Mouse (Mus musculus) thymus, adult 2 months (tissue): ENCODE measurements around the gene Zfp276. TPM values are rescaled to one million over a fixed set of nuclear protein-coding genes. Genes with fewer than 3 reads are reported as not detected.

Source experiments
- DNase-seq: peaks from one replicate; pipeline ENCODE4 v3.0.0; 2021
- H3K27ac ChIP-seq: fragments of 200-500 bp; 2 replicates; pipeline ENCODE4 v1.5.1; 2012; ENCODE audit warnings: low read length, control low read depth; ENCODE audit not compliant: control insufficient read depth, insufficient read depth
- H3K27me3 ChIP-seq: fragments of 200-500 bp; 2 replicates; pipeline ENCODE4 v1.6.1; 2012; ENCODE audit warnings: mild to moderate bottlenecking, low read length, moderate library complexity, mixed read lengths; ENCODE audit not compliant: control insufficient read depth, insufficient read depth
- H3K36me3 ChIP-seq: fragments of 200-500 bp; 2 replicates; pipeline ENCODE4 v1.6.1; 2012; ENCODE audit warnings: mild to moderate bottlenecking, low read length, moderate library complexity; ENCODE audit not compliant: control insufficient read depth, insufficient read depth
- H3K4me1 ChIP-seq: fragments of 200-500 bp; replicated peaks from 2 replicates; pipeline ENCODE4 v1.6.1; 2012; ENCODE audit warnings: low read length; ENCODE audit not compliant: control insufficient read depth, insufficient read depth
- H3K4me3 ChIP-seq: fragments of 200-500 bp; 2 replicates; pipeline ENCODE4 v1.5.1; 2012; ENCODE audit warnings: mild to moderate bottlenecking, low read length, control low read depth, moderate library complexity; ENCODE audit not compliant: control insufficient read depth, insufficient read depth
- CTCF ChIP-seq: fragments of 200-500 bp; IDR thresholded peaks from 2 replicates; pipeline ENCODE4 v1.5.1; 2012; ENCODE audit warnings: mild to moderate bottlenecking, control low read depth, low read length, moderate library complexity, borderline replicate concordance; ENCODE audit not compliant: control insufficient read depth, poor library complexity, insufficient read depth; ENCODE audit errors: extremely low read depth
- POLR2A ChIP-seq: fragments of 200-500 bp; IDR thresholded peaks from 2 replicates; pipeline ENCODE4 v1.6.1; 2012; ENCODE audit warnings: mild to moderate bottlenecking, low read length, control low read depth, moderate library complexity; ENCODE audit not compliant: control insufficient read depth, poor library complexity, insufficient read depth; ENCODE audit errors: extremely low read depth
- WGBS: fragments of 180-500 bp; shearing (Covaris S2); methylation state at CpG from one replicate; pipeline ENCODE4 v1.1.7; 2018; 5-methylcytosine and 5-hydroxymethylcytosine counted together
- polyA plus RNA-seq: library from polyadenylated mRNA; depleted of rRNA; stranded (reverse); fragments of >200 nt; gene quantifications from 2 replicates; pipeline ENCODE4 v1.2.3, GENCODE M21; 2012; rRNA removed

The Zfp276 gene
- 75.5 and 82.4 TPM in 2 replicates for polyA plus RNA-seq

GRCm38 (mm10) chr8:123254099-123254885 is at the start of gene Zfp276, which contains the start of gene Vps9d1:
Gene Zfp276, plus strand, starts transcription at chr8:123254195.
Gene Vps9d1, minus strand, starts transcription at chr8:123254348.
- Histone ChIP-seq H3K4me1 (peaks cover 15% of the 10 kb centered on the region), H3K27me3 (no peaks in the 10 kb centered on the region), H3K4me3 (peak within 1 kb of the TSS; percentile 91), H3K36me3 (no peaks in the 10 kb centered on the region; the same call in 1 of the 2 replicates), H3K27ac (no peak within 1 kb of the TSS)
- under 1% methylated on average over 99 of the region's 99 CpGs for WGBS
- peak; percentile 82 for DNase-seq
- no peak for TF ChIP-seq CTCF
- TF ChIP-seq POLR2A, result peak; percentile 37; the same call in 1 of the 2 replicates

GRCm38 (mm10) chr8:123211876-123212275 is 42.1 kb upstream of the Zfp276 start:
- DNase-seq, result no peak
- Histone ChIP-seq H3K27me3 (no peaks in the 10 kb centered on the region), H3K4me3 (peak overlapping the region; percentile 60), H3K4me1 (peaks cover 12% of the 10 kb centered on the region), H3K27ac (no peak overlapping the region), H3K36me3 (peaks cover 24% of the 10 kb centered on the region)
- no peak for TF ChIP-seq CTCF
- no peak for TF ChIP-seq POLR2A
- 17% methylated on average over 10 of the region's 10 CpGs for WGBS

DNA sequence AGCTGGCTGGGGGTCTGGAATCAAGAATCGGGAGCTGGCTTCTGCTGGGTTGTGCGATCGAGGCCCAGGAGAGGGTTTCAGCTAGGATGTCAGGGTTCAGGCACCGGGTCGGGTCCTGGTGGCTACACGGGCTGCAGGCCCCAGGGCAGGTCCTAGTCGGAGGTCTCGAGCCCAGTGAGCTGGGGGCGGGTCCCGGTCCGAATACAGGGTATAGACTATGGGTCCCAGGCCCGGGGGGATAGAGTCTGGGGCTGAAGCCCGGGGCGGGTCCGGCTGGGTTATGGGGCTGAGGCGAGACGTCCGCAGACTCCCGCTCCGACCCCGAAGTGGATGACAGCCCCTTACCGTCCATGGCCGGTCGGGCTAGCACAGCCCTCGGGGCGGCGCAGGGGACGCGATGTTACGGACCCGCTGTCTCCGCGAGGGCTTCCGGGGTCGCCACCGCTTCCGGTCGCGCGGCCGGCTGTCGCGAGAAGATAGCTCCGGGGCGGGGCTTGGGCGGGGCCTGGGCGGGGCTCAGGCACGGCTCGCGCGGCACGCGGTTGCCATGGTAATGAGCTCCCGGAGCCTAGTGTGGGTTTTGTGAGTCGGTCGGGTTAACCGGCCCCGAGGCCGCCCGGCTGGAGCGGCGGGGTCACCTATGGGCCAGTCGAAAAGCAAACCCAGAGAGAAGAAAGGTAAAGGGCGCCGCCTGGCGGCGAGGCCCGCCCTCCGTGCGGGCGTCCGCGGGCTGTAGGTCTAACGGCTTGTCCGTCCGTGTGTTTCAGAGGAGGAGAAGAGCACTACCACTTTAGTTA is 41.5 kb upstream of the Zfp276 start, which contains the start of the genes Chmp1a and Spata33:
Gene Chmp1a, minus strand, starts transcription at position 443 of the 797 bp plus-strand sequence.
Gene Spata33, plus strand, starts transcription at position 512 of the 797 bp plus-strand sequence.
- no peaks in the 10 kb centered on the region for H3K27me3 ChIP-seq
- WGBS, result under 1% methylated on average over 76 of the region's 76 CpGs
- H3K36me3 ChIP-seq, result peaks cover 18% of the 10 kb centered on the region
- TF ChIP-seq CTCF, result peak; percentile 83; the same call in 1 of the 2 replicates
- TF ChIP-seq POLR2A, result peak; percentile 86
- peaks cover 12% of the 10 kb centered on the region for H3K4me1 ChIP-seq
- DNase-seq, result peak; percentile 81
- H3K4me3 ChIP-seq, result peak within 1 kb of the TSS; percentile 60
- no peak within 1 kb of the TSS for H3K27ac ChIP-seq

- TF ChIP-seq CTCF, result no peak
- no peak for TF ChIP-seq POLR2A
- Histone ChIP-seq H3K27me3 (no peaks in the 10 kb centered on the region), H3K27ac (no peak overlapping the region), H3K4me1 (peaks cover 12% of the 10 kb centered on the region), H3K36me3 (peaks cover 11% of the 10 kb centered on the region), H3K4me3 (peak overlapping the region; percentile 60)
- DNase-seq, result no peak
- 29% methylated on average over 22 of the region's 22 CpGs for WGBS
These were observed 40.8 kb upstream of the Zfp276 start for GRCm38 (mm10) chr8:123213118-123213772.

- DNase-seq, result no peak
- Histone ChIP-seq H3K4me3 (no peak overlapping the region), H3K27me3 (no peaks in the 10 kb centered on the region), H3K36me3 (no peaks in the 10 kb centered on the region), H3K27ac (no peak overlapping the region), H3K4me1 (peaks cover 12% of the 10 kb centered on the region)
- 87% methylated on average over 3 of the region's 3 CpGs for WGBS
- TF ChIP-seq POLR2A, result no peak
- no peak for TF ChIP-seq CTCF
These were observed 38.6 kb upstream of the Zfp276 start for GRCm38 (mm10) chr8:123215430-123215829.

- H3K4me3 ChIP-seq, result no peak overlapping the region
- TF ChIP-seq POLR2A (no peak), CTCF (no peak)
- H3K4me1 ChIP-seq, result peaks cover 7% of the 10 kb centered on the region
- no peaks in the 10 kb centered on the region for H3K27me3 ChIP-seq
- no peak overlapping the region for H3K27ac ChIP-seq
- 18% methylated on average over 1 of the region's 1 CpGs for WGBS
- no peaks in the 10 kb centered on the region for H3K36me3 ChIP-seq
- DNase-seq, result no peak
These were observed 33.1 kb upstream of the Zfp276 start for GRCm38 (mm10) chr8:123220917-123221316.
